8 mouse cellular contexts compared by ENCODE assay signal in the genomic region with DNA sequence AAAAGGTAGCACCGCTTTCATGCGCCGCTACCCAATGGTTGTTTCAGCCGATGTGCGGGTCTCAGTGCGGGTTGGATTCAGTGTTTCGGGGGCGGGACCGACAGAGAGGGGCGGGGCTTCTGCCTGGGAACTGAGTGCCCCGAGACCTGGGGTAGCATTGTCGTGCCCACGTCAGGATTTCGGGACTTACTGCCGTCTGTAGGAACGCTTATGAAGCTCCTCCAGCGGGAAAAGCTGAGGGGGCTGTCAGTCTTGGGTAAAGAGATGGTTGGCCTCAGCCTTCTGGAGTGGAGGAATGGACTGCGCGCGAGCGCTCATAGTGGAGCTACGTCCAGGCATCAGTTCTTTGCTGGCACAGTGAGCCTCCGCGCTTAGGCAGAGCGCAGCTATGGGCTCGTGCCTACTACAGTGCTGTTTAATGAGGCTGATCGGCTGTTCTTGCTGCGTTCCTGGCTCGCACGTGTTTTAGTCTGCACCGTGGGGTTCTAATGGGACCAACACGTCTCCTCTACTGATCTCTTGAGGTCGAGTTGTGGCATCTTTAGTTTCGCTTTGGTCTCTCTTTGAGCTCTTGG. TPM values are rescaled to one million over a fixed set of nuclear protein-coding genes. Genes with fewer than 3 reads are reported as not detected.
DNase-seq lines count a peak whose midpoint lies in the region; ATAC-seq and TF ChIP-seq lines count a peak whose summit lies in the region.

No protein-coding gene starts in this region.

- no peaks in the 10 kb centered on the region for H3K36me3 ChIP-seq in limb, embryonic 13.5 days
- no peaks in the 10 kb centered on the region for H3K36me3 ChIP-seq in midbrain, embryonic 16.5 days (ENCODE audit: control insufficient read depth, insufficient read depth, low read length)

- H3K4me2 ChIP-seq in limb, embryonic 13.5 days (replicated peaks) = peak overlapping the region; percentile 68
- H3K4me2 ChIP-seq in midbrain, embryonic 16.5 days (ENCODE audit: low read length) = peak overlapping the region; percentile 65

- peaks cover 98% of the 10 kb centered on the region for H3K27me3 ChIP-seq in limb, embryonic 13.5 days
- H3K27me3 ChIP-seq in midbrain, embryonic 16.5 days (ENCODE audit: control insufficient read depth, insufficient read depth, low read depth, low read length) = peaks cover 90% of the 10 kb centered on the region

- intact Hi-C loops in heart, postnatal 14 days (cut with DNase I) = no loop called here

- H3K9ac ChIP-seq in limb, embryonic 13.5 days = no peak overlapping the region
- H3K9ac ChIP-seq in midbrain, embryonic 16.5 days (ENCODE audit: low read depth, low read length) = peak overlapping the region; percentile 50; the same call in 1 of the 2 replicates

- ATAC-seq in limb, embryonic 13.5 days (ENCODE audit: low FRiP score, low read depth) = peak; percentile 63
- ATAC-seq in midbrain, embryonic 16.5 days = peak; percentile 71

- WGBS in limb, embryonic 13.5 days = under 1% methylated on average over 34 of the region's 34 CpGs
- WGBS in midbrain, embryonic 16.5 days = 1% methylated on average over 34 of the region's 34 CpGs

- no peaks in the 10 kb centered on the region for H3K9me3 ChIP-seq in limb, embryonic 13.5 days
- H3K9me3 ChIP-seq in midbrain, embryonic 16.5 days (replicated peaks; ENCODE audit: control insufficient read depth, low read length, poor library complexity, severe bottlenecking) = no peaks in the 10 kb centered on the region

- peak; percentile 41 for DNase-seq in ovary, postnatal 36 days (ENCODE audit: low spot score)
- no peak for DNase-seq in ovary, adult 18-20 months (ENCODE audit: low spot score)
- peak; percentile 16 to 28 for DNase-seq in heart, postnatal 14 days
- no peak for DNase-seq in frontal cortex, postnatal 14 days (ENCODE audit: low spot score in 2 of 2)
- no peak for DNase-seq in layer of hippocampus, adult 9-11 months

- TF ChIP-seq CTCF in cortical plate, adult 2 months (IDR thresholded peaks at IDR 0.05; ENCODE audit: extremely low read depth, insufficient read depth, low read length) = no peak

- no peak for TF ChIP-seq POLR2A in cortical plate, adult 2 months (IDR thresholded peaks at IDR 0.05; ENCODE audit: extremely low read depth, insufficient read depth, low read length)

- H3K4me3 ChIP-seq in cortical plate, adult 2 months (ENCODE audit: insufficient read depth, low read length) = 0 out of 2 replicates have a peak overlapping the region, but pooled peaks have one; percentile 0
- peak overlapping the region; percentile 41 for H3K4me3 ChIP-seq in limb, embryonic 13.5 days
- peak overlapping the region; percentile 34 for H3K4me3 ChIP-seq in midbrain, embryonic 16.5 days (ENCODE audit: low read depth, low read length)

- H3K4me1 ChIP-seq in cortical plate, adult 2 months (ENCODE audit: control insufficient read depth, insufficient read depth, low read length) = no peaks in the 10 kb centered on the region
- peaks cover 23% of the 10 kb centered on the region for H3K4me1 ChIP-seq in limb, embryonic 13.5 days
- peaks cover 19% of the 10 kb centered on the region for H3K4me1 ChIP-seq in midbrain, embryonic 16.5 days (ENCODE audit: control insufficient read depth, insufficient read depth, low read length)

- no peak overlapping the region for H3K27ac ChIP-seq in cortical plate, adult 2 months (ENCODE audit: insufficient read depth, low read length)
- no peak overlapping the region for H3K27ac ChIP-seq in limb, embryonic 13.5 days
- no peak overlapping the region for H3K27ac ChIP-seq in midbrain, embryonic 16.5 days (ENCODE audit: low read length)

RNA-seq across cellular contexts. Expression of a gene that starts 0.3 kb away (rescaled TPM):
- polyA plus RNA-seq in cortical plate, adult 2 months (2012; rRNA removed) = 0.09 and 0.13 TPM in 2 replicates
- not detected for total RNA-seq in heart, postnatal 14 days (2021)
- not detected in 2 replicates for polyA plus RNA-seq in limb, embryonic 13.5 days (2015; fragmentation: Nextera tagmentation; extraction: Ambion mirVana)
- polyA plus RNA-seq in midbrain, embryonic 16.5 days (2015; fragmentation: Nextera tagmentation; extraction: Ambion mirVana) = 0.45 and 0.55 TPM in 2 replicates

RNA-seq across cellular contexts. Expression of a gene that starts 12.7 kb away (rescaled TPM):
- 49.3 and 51.8 TPM in 2 replicates for polyA plus RNA-seq in cortical plate, adult 2 months (2012; rRNA removed)
- total RNA-seq in heart, postnatal 14 days (2021) = 10 to 100 TPM; 27.4 to 29.4 TPM
- 67.4 and 68.0 TPM in 2 replicates for polyA plus RNA-seq in limb, embryonic 13.5 days (2015; fragmentation: Nextera tagmentation; extraction: Ambion mirVana)
- polyA plus RNA-seq in midbrain, embryonic 16.5 days (2015; fragmentation: Nextera tagmentation; extraction: Ambion mirVana) = 58.0 and 61.0 TPM in 2 replicates

RNA-seq across cellular contexts. Expression of a gene that starts 13.0 kb away (rescaled TPM):
- 73.0 and 81.0 TPM in 2 replicates for polyA plus RNA-seq in cortical plate, adult 2 months (2012; rRNA removed)
- total RNA-seq in heart, postnatal 14 days (2021) = 10 to 100 TPM; 10.3 to 10.7 TPM
- polyA plus RNA-seq in limb, embryonic 13.5 days (2015; fragmentation: Nextera tagmentation; extraction: Ambion mirVana) = 38.9 and 41.8 TPM in 2 replicates
- polyA plus RNA-seq in midbrain, embryonic 16.5 days (2015; fragmentation: Nextera tagmentation; extraction: Ambion mirVana) = 55.9 and 56.5 TPM in 2 replicates

RNA-seq across cellular contexts. Expression of a gene that starts 33.1 kb away (rescaled TPM):
- polyA plus RNA-seq in cortical plate, adult 2 months (2012; rRNA removed) = 393 and 394 TPM in 2 replicates
- not detected for total RNA-seq in heart, postnatal 14 days (2021)
- polyA plus RNA-seq in limb, embryonic 13.5 days (2015; fragmentation: Nextera tagmentation; extraction: Ambion mirVana) = 1.1 TPM in 2 replicates
- 299 and 401 TPM in 2 replicates for polyA plus RNA-seq in midbrain, embryonic 16.5 days (2015; fragmentation: Nextera tagmentation; extraction: Ambion mirVana)

RNA-seq across cellular contexts. Expression of a gene that starts 44.0 kb away (rescaled TPM):
- not detected in 2 replicates for polyA plus RNA-seq in cortical plate, adult 2 months (2012; rRNA removed)
- total RNA-seq in heart, postnatal 14 days (2021) = not detected
- polyA plus RNA-seq in limb, embryonic 13.5 days (2015; fragmentation: Nextera tagmentation; extraction: Ambion mirVana) = 0.25 TPM in 1 of 2 replicates, not detected in the other
- polyA plus RNA-seq in midbrain, embryonic 16.5 days (2015; fragmentation: Nextera tagmentation; extraction: Ambion mirVana) = not detected in 2 replicates

Comparison
In these comparisons a context has a peak if more than half of its experiments do, and no peak if none do; other contexts are left out.
1. DNase-seq: peak in ovary, postnatal 36 days (single experiment) and heart, postnatal 14 days (2 of 2); none in ovary, adult 18-20 months (single experiment), frontal cortex, postnatal 14 days (0 of 2) and layer of hippocampus, adult 9-11 months (single experiment).
2. Peak in every context shown above with its lines, with median percentiles within 50 percentile points of each other: H3K4me3 ChIP-seq.